Mouse (Mus musculus) fat pad, adult 2 months (tissue): Measurements from ENCODE around the gene Mbd3.

Experiments used
- DNase-seq: peaks from one replicate; pipeline ENCODE4 v3.0.0-alpha.2; 2011; ENCODE audit warnings: low read depth, low spot score; ENCODE audit errors: extremely low read depth

Gene Mbd3

DNA sequence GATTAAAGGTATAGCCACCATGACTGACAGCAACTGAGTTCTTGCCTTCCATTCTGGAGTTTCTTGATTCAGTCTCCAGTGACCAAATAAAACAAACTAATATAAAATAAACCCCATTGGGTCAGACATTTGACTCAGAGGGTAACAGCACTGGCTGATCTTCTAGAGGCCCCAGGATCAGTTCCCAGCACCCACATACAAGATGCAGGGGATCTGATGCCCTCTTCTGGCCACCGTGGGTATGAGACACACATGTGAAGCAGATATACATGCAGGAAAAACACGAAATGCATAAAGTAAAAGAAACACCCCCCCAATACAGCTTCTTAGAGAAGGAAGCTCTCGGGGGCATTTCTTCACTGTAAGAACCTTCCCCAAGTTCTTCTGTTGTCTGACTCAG, 25.7 kb upstream of the Mbd3 start:
- DNase-seq = no peak

DNA sequence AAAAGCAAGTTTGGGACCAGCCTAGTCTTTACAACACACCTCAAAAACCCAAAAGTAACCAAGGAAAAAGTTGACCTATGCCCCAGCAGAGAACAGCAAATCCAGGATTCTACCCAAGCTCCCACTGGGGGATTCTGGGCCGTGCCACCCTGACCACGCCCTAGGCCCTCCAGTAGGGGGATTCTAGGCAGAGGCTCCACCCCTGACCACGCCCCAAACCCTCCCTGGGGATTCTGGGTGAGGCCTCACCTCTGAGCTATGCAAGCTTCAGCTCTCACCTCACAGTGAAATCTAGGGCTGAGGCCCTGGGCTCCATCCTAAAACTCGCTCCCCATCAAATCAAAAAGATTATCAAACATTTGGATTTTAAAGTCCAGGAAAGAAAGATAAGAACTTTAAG, 24.2 kb upstream of the Mbd3 start:
- no peak for DNase-seq

DNA sequence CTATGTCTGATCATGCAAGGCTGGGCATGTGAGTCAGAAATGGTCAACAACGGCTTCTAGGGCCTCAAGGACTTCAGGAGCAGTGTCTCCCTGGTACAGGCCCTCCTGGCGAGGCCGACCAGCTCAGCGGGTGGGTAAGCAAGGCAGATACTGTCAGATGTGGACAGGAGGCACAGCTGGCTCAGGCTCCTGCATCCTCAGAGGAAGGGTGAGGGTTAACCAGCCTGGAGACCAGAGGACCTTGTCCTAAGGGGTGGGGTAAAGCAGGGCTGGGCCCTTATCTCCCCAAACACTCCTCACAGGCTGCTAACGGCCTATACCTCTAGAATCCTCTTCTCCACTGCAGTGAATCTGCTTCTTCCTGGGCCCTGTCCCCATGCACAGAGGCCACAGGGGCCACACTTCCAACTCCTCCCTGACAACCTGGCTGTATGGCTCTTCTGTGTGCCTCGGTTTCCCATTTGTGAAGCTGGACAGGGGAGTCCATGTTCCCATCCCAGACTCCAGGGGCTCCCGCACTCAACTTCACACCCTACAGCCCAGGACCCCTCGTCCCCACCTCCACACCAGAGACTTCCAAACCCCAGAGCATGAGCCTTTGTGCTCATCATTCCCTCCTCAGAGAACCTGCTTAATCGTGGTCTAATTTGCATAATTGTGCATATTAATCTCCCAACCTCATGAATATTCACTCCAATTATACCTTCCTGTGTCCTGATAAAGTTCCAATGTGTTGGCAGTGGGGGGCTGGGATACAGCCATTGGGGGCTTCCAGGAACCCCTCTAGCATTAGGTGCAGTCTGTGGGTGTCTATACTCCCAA, 22.5 kb upstream of the Mbd3 start:
- DNase-seq = no peak

DNA sequence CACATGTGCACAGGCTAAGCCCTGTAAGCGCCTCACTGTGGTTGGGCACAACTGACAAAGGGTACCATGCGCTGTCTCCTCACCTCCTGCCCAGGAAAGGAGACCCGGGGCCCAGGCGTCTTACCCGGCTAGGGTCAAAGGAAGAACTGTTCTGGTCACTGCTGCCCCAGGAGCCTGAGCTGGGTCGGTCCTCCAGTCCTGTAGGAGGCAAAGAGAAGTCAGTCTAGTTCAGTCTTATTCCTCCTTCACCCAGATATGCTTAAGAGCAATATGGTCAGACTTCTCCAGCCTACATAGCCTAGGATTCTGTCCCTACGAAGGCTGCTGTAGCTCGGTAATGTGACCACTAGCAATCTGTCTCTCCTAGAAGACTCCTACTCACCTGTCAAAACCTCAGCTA, 21.9 kb upstream of the Mbd3 start:
- DNase-seq = no peak

DNA sequence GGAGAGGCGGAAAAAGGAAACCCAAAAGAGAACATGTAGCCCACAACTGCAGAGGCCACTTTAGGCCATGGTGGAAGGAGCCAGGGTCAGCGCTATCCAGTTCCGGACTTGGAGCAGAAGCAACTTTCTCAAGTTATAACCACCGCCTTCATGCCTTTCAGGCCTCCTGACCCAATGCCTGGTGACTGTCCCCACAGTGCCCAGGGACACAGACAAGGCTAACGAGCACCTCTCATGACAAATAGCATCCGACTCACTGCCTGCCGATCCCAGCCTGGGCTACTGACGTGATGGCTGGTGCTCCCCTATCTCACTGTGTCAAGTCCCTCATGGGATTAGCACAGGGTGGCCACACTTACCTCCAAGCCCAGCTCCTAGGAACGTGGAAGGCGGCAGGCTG, 21.4 kb upstream of the Mbd3 start:
- no peak for DNase-seq

- no peak for DNase-seq
Measured at GRCm38 (mm10) chr10:80419419-80419818, 20.1 kb upstream of the Mbd3 start.

GRCm38 (mm10) chr10:80418311-80418710, 19.0 kb upstream of the Mbd3 start:
- DNase-seq = no peak

DNA sequence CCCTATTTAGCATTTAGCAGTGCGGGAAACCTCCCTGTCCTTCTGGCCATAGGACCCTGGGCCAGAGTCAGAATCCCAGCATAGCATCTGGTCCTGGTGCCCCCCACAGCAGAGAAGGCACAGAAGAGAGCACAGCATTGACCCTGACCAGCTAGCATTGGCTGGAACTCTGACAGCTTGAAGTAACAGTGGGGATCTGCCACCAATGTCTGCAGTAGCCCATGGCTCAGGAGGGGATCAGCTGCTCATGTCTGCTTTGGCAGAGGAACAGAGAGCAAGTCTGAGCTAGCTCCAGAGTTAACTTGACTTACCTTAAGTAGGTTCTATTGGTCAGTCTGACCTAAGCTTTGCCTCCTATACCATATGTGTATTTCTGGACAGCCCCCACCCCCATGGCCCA, 18.5 kb upstream of the Mbd3 start:
- DNase-seq = no peak

GRCm38 (mm10) chr10:80417371-80417770, 18.0 kb upstream of the Mbd3 start:
- DNase-seq = no peak

GRCm38 (mm10) chr10:80415566-80415965, 16.2 kb upstream of the Mbd3 start:
- DNase-seq = no peak

DNA sequence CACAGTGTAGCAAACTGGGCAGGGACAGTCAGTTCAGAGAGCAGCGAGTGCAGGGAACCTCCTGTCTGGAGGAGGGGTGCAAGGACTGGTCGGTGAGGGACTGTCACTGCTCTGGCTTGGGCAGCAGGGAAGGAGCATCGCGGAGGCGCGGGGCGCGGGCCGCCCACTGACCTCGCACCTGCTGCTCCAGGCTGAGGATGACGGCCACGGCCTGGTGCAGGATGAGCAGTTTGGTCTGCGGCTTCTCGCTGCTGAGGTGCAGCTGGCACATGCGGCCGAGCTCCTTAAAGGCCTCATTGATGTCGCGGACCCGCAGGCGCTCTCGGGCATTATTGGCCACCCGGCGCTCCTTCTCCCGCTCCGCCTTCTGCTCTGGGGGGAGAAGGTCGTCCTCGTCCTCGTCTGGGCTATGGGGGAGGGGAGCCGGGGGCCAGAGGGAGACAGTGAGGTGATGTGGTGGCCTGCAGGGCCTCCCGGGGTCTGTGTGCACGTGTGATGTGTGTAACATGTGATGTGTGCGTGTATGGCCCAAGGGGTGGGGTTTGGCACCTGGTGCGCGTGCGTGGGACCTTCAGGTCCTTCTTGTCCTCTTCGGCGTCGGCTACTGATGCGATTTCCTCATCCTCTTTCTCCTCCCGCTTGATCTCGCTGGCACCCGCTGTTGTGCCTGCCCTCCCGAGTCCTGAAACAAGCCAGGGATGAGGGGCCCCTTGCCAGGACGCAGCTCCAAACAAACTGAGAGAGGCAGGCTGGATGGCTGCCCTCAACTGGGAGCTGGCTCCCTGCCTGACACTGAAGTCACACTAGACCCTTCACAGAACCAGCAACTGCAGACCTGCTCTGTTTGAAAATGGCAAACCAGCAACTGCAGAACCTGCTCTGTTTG, 13.5 kb upstream of the Mbd3 start:
- no peak for DNase-seq

DNA sequence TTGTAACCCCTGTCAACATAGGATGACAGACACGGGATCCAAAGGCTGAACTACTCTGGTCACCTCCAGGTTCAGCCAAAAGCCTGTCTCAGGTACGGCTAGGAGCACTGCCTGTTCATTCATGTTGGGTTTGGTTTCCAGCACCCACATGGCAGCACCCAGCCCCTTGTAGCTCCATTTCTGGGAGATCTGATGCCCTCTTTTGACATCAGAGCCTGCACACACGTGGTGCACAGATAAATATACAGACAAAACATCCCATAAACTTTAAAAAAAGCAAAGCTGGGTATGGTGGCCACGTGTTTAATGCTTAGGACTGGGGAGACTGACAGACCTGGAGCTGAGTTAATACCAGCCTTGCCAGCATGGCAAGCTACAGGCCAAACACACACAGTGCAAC, 8.6 kb upstream of the Mbd3 start:
- DNase-seq = no peak

DNA sequence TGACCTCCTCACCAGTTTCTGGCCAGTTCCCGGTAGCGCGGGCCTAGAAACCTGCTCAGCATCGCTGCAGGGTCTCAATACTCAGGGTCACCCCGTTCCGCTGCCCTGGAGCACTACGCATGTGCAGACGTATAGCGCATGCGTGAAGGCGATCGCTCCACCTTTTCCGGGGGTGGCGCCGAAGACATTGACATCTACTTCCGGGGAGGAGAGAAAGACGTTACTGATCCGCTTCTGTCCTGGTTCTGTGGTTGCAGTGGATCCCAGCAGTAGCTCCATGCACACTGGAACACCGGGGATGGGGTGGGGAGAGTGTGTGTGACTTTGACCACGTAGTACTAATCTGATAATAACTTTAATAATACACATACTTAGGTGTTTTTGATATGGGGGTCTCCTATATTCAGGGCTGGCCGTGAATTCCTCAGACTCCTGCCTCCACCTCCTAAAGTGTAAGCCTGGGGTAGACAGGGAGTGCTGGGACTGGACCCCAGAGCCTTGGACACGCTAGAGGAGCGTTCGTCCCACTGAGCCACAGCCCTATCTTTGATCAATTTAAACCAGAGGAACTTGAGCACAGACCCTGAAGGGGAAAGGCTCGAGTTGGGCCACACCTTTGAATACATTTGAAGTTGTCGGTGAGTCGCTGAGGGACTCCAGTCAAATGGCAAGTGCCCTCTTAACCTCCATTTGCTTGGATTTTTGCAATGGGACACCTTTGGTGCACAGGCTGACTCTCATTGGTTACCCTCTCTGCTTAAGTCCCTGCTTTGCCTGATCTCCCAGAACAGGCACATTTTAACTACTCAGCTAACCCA, 7.5 kb upstream of the Mbd3 start, which contains the start of gene Uqcr11:
Uqcr11 (minus strand) TSS at position 147 of the 818 bp plus-strand sequence.
- DNase-seq = no peak

DNA sequence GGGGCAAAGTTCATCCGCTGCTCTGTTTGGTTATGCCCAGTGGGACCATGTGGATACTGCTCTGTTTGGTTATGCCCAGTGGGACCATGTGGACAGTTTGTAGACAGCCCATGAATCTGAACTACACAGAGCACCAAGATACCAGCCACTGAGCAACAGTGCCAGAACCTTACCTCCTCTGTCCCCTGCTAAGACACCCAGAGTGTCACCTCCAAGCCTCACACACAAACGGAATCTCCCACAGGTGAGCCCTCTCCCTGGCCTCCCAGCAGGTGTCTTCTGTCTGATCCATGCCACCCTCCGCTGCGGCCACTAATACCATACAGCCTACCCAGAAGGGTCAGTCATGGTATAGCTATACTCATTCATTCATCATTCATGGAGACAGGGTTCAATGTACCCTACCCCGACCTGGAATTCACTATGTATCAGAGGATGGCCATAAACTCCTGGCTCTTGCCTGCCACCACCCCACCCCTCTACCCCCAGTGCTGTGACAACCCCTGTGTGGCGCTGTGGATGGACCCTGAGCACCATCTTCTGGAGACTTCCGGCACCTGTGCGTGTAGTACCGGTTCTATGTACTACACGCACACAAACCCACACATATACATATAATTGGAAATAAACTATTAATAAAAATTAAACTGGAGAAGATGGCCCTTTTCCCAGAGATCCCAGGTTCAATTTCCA, 6.3 kb upstream of the Mbd3 start:
- no peak for DNase-seq

- DNase-seq = no peak
Measured at GRCm38 (mm10) chr10:80403044-80403692, 3.8 kb upstream of the Mbd3 start.

GRCm38 (mm10) chr10:80400704-80401161, 1.4 kb upstream of the Mbd3 start:
- DNase-seq = no peak

- DNase-seq = no peak
Measured at GRCm38 (mm10) chr10:80399973-80400703, 788 bp upstream of the Mbd3 start.

DNA sequence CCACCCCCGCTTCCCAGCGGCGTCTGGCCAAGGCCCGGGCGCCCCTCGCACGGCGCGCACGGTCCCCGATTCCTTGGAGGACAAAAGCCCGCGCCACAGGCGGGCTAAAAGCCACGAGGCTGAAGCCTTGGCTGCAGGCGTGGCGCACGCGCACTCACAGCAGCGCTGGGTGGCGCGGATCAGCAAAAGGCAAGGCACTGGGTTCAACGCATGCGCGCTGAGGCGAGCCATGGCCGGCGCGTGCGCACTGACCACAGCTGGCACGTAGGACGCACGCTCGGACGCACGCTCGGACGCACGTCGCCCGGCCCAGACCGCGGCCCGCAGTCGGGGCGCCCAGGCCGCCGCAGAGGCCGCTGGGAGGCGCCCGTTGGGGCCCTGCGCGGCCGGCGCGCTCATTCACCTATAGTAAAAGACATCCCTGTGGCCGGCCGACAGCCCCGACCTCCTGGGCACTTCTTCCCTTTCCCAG, 595 bp downstream of the Mbd3 start:
- DNase-seq = no peak

- no peak for DNase-seq
Measured at GRCm38 (mm10) chr10:80398174-80398535, 1.2 kb downstream of the Mbd3 start.
